Mouse (Mus musculus): Measurements from ENCODE around the gene Cbx6.

DNA sequence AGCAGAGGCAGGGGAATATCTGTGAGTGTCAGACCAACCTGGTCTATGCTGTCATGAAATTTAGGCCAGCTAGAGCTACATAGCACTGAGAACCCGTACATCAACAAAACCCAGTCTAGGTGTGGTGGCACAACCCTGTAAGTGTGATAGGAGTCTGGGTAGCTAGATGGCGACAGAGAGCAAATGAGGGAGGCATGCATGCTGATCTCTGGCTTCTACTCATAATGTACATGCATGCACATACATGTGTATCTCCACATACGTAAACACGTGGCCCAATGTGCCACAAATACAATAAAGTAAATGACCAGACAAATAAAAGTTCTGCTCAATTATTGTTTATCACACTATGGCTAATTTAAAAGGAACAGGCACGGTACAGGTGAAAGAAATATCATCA is 26.4 kb downstream of the Cbx6 start:
- no peak for TF ChIP-seq POLR2A (IDR thresholded peaks at IDR 0.05; ENCODE audit: extremely low read depth, insufficient read depth, low read length)
- peak; percentile 66; the same call in 1 of the 2 replicates for TF ChIP-seq CTCF (IDR thresholded peaks at IDR 0.05; ENCODE audit: low read depth, low read length)
